Comparison of ENCODE assay signal across 1 mouse cellular context in genomic region chr17:23546702-23547505, GRCm38 (mm10).
TF ChIP-seq lines count a peak whose summit lies in the region.

No protein-coding gene starts in this region.

TF ChIP-seq in CH12.LX, 34 proteins besides CTCF, POLR2A, EP300 and RAD21 (continued from another document):
- no peak for TF ChIP-seq JUN (IDR thresholded peaks at IDR 0.05; ENCODE audit: insufficient read depth, low read depth, low read length)
- TF ChIP-seq SMC3 (IDR thresholded peaks at IDR 0.05; ENCODE audit: low read depth, low read length): no peak
- TF ChIP-seq CHD1 (IDR thresholded peaks at IDR 0.05; ENCODE audit: low read depth, low read length): no peak
- TF ChIP-seq ELF1 (IDR thresholded peaks at IDR 0.05; ENCODE audit: low read depth, low read length): peak; percentile 100
- no peak for TF ChIP-seq RCOR1 (conservative IDR thresholded peaks at IDR 0.05; ENCODE audit: low read depth, low read length)
- peak; percentile 47; the same call in 1 of the 2 replicates for TF ChIP-seq NELFE (IDR thresholded peaks at IDR 0.05; ENCODE audit: low read depth, low read length)
- TF ChIP-seq MAX (IDR thresholded peaks at IDR 0.05; ENCODE audit: low read length): peak; percentile 42
- TF ChIP-seq JUND (conservative IDR thresholded peaks at IDR 0.05; ENCODE audit: low read depth, low read length): no peak
- TF ChIP-seq TCF12 (IDR thresholded peaks at IDR 0.05; ENCODE audit: low read depth, low read length): peak; percentile 41; the same call in 1 of the 2 replicates
- TF ChIP-seq SIN3A (IDR thresholded peaks at IDR 0.05; ENCODE audit: low read length): peak; percentile 74
- peak; percentile 99 for TF ChIP-seq TBP (conservative IDR thresholded peaks at IDR 0.05; ENCODE audit: low read depth, low read length)
- TF ChIP-seq GABPA (IDR thresholded peaks at IDR 0.05; ENCODE audit: insufficient replicate concordance, low read depth, low read length): no peak
- no peak for TF ChIP-seq USF2 (conservative IDR thresholded peaks at IDR 0.05; ENCODE audit: low read depth, low read length)
- no peak for TF ChIP-seq CHD2 (IDR thresholded peaks at IDR 0.05; ENCODE audit: low read length)
- TF ChIP-seq ZMIZ1 (IDR thresholded peaks at IDR 0.05; ENCODE audit: low read depth, low read length): no peak
- peak; percentile 74 for TF ChIP-seq MXI1 (IDR thresholded peaks at IDR 0.05; ENCODE audit: low read depth, low read length)
- no peak for TF ChIP-seq ZKSCAN1 (IDR thresholded peaks at IDR 0.05; ENCODE audit: borderline replicate concordance, low read depth, low read length)
